Mouse (Mus musculus): ENCODE data around the gene Polr1a. TPM values are rescaled to one million over a fixed set of nuclear protein-coding genes. Genes with fewer than 3 reads are reported as not detected.

Gene Polr1a
- polyA plus RNA-seq, 1 experiment from 2014 or later, result 31.0 TPM

DNA sequence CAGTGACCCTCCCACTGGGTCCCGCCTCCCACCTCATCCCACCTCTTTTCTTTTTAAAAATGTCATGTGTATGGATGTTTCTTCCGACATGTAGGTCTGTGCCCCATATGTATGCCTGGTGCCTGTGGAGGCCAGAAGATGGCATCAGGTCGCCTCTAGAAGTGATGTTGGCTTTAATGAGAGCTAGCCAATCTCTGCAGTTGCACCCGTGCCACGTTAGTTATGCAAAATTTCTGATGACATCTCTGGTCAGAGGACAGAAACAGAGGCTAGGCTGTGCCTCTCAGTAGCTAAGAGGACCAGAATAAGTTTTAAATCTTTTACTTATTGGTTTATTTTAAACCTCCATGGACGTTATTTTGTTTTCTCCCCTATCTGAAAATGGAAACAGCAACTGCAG lies 109.2 kb downstream of the Polr1a start:
- no peaks in the 10 kb centered on the region for H3K27me3 ChIP-seq (ENCODE audit: control insufficient read depth, insufficient read depth, low read length)
- no peak overlapping the region for H3K4me2 ChIP-seq (ENCODE audit: low read depth, severe bottlenecking)
- no peak overlapping the region for H3K4me3 ChIP-seq (ENCODE audit: low read depth, low read length)
- ATAC-seq (ENCODE audit: insufficient number of reproducible peaks, low FRiP score, low TSS enrichment, low read depth) (no peak), DNase-seq (ENCODE audit: low spot score) (no peak)
- H3K9ac ChIP-seq (ENCODE audit: low read length), result no peak overlapping the region
- 77% methylated on average over 6 of the region's 6 CpGs for WGBS
- no peaks in the 10 kb centered on the region for H3K4me1 ChIP-seq (ENCODE audit: control insufficient read depth, insufficient read depth, low read length)
- no peak overlapping the region for H3K27ac ChIP-seq (replicated peaks; ENCODE audit: low read depth, low read length)
- no peaks in the 10 kb centered on the region for H3K9me3 ChIP-seq (ENCODE audit: control insufficient read depth, low read length)
- H3K36me3 ChIP-seq (ENCODE audit: control insufficient read depth, insufficient read depth, low read length), result no peaks in the 10 kb centered on the region

- Histone ChIP-seq H3K4me3 (ENCODE audit: low read depth, low read length) (no peak overlapping the region), H3K4me2 (ENCODE audit: low read depth, severe bottlenecking) (no peak overlapping the region), H3K36me3 (ENCODE audit: control insufficient read depth, insufficient read depth, low read length) (no peaks in the 10 kb centered on the region), H3K9ac (ENCODE audit: low read length) (no peak overlapping the region), H3K27me3 (ENCODE audit: control insufficient read depth, insufficient read depth, low read length) (no peaks in the 10 kb centered on the region), H3K27ac (replicated peaks; ENCODE audit: low read depth, low read length) (no peak overlapping the region), H3K9me3 (ENCODE audit: control insufficient read depth, low read length) (no peaks in the 10 kb centered on the region), H3K4me1 (ENCODE audit: control insufficient read depth, insufficient read depth, low read length) (no peaks in the 10 kb centered on the region)
- ATAC-seq (ENCODE audit: insufficient number of reproducible peaks, low FRiP score, low TSS enrichment, low read depth) (no peak), DNase-seq (ENCODE audit: low spot score) (no peak)
Observed at GRCm38 (mm10) chr6:72025497-72025896, 116.6 kb downstream of the Polr1a start.

- ATAC-seq (ENCODE audit: insufficient number of reproducible peaks, low FRiP score, low TSS enrichment, low read depth), result no peak
- no peaks in the 10 kb centered on the region for H3K36me3 ChIP-seq (ENCODE audit: control insufficient read depth, insufficient read depth, low read length)
- no peaks in the 10 kb centered on the region for H3K27me3 ChIP-seq (ENCODE audit: control insufficient read depth, insufficient read depth, low read length)
- H3K4me1 ChIP-seq (ENCODE audit: control insufficient read depth, insufficient read depth, low read length), result no peaks in the 10 kb centered on the region
- H3K9me3 ChIP-seq (ENCODE audit: control insufficient read depth, low read length), result no peaks in the 10 kb centered on the region
- no peak overlapping the region for H3K9ac ChIP-seq (ENCODE audit: low read length)
- WGBS, result 69% methylated on average over 1 of the region's 1 CpGs
- no peak overlapping the region for H3K4me2 ChIP-seq (ENCODE audit: low read depth, severe bottlenecking)
- H3K4me3 ChIP-seq (ENCODE audit: low read depth, low read length), result no peak overlapping the region
- no peak overlapping the region for H3K27ac ChIP-seq (replicated peaks; ENCODE audit: low read depth, low read length)
- no peak for DNase-seq (ENCODE audit: low spot score)
Observed at GRCm38 (mm10) chr6:72028079-72028478, 119.2 kb downstream of the Polr1a start.

GRCm38 (mm10) chr6:72029674-72030073 lies 120.8 kb downstream of the Polr1a start:
- DNase-seq (ENCODE audit: low spot score) (no peak), ATAC-seq (ENCODE audit: insufficient number of reproducible peaks, low FRiP score, low TSS enrichment, low read depth) (no peak)
- Histone ChIP-seq H3K4me2 (ENCODE audit: low read depth, severe bottlenecking) (no peak overlapping the region), H3K27me3 (ENCODE audit: control insufficient read depth, insufficient read depth, low read length) (no peaks in the 10 kb centered on the region), H3K9me3 (ENCODE audit: control insufficient read depth, low read length) (no peaks in the 10 kb centered on the region), H3K27ac (replicated peaks; ENCODE audit: low read depth, low read length) (no peak overlapping the region), H3K9ac (ENCODE audit: low read length) (no peak overlapping the region), H3K36me3 (ENCODE audit: control insufficient read depth, insufficient read depth, low read length) (no peaks in the 10 kb centered on the region), H3K4me3 (ENCODE audit: low read depth, low read length) (no peak overlapping the region), H3K4me1 (ENCODE audit: control insufficient read depth, insufficient read depth, low read length) (no peaks in the 10 kb centered on the region)
- WGBS, result 83% methylated on average over 6 of the region's 6 CpGs

Other genes with a start within 250 kb of the Polr1a start
- 8.1 and 8.9 TPM in 2 replicates for gene Reep1, start 201.5 kb upstream of the Polr1a start, polyA plus RNA-seq (2014; fragmentation: Nextera tagmentation; extraction: Ambion mirVana)
- gene Mrpl35, start 82.1 kb upstream of the Polr1a start, polyA plus RNA-seq (2014; fragmentation: Nextera tagmentation; extraction: Ambion mirVana), result 62.3 and 66.9 TPM in 2 replicates
- gene Immt, start 77.7 kb upstream of the Polr1a start, polyA plus RNA-seq (2014; fragmentation: Nextera tagmentation; extraction: Ambion mirVana), result 208 and 213 TPM in 2 replicates
- 138 TPM in 2 replicates for gene Ptcd3, start 303 bp upstream of the Polr1a start, polyA plus RNA-seq (2014; fragmentation: Nextera tagmentation; extraction: Ambion mirVana)
- gene St3gal5, start 188.5 kb downstream of the Polr1a start, polyA plus RNA-seq (2014; fragmentation: Nextera tagmentation; extraction: Ambion mirVana), result 27.8 and 33.0 TPM in 2 replicates

Measured in limb, embryonic 11.5 days (tissue).